In the genomic region with DNA sequence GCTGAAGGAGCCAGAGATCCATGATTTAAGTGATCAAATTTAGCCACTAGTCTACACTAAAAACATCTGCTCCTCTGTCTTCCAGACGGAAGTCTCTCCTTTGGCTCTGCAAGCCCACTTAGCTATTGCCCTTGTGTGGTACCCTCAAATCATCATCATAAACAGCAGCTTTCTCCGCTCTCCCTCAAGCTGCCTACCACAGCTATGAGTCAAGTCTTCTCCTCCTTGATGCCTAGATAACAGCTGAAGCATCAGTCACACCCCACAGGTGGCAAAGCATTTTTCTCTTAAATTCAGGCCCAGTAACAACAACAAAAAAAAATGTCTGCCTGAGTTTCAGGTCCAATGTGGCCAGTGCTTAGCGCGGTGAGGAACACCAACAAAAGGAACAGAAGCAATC, we compare ENCODE assay signal across 20 mouse cellular contexts.
A peak's percentile ranks its signal among the peaks of the same experiment; 100 is the strongest.
DNase-seq lines count a peak whose midpoint lies in the region; ATAC-seq and TF ChIP-seq lines count a peak whose summit lies in the region.
"Had no signal": no experiment of that assay in that cellular context is flagged by ENCODE, and none has a peak within 500 bp of the region (broad histone marks: within the 10 kb centered on the region; RNA-seq: fewer than 3 reads in every experiment).

No protein-coding gene starts in this region.

- no peaks in the 10 kb centered on the region for H3K27me3 ChIP-seq in megakaryocyte, embryonic 14.5 days (replicated peaks)
- no peaks in the 10 kb centered on the region for H3K27me3 ChIP-seq in liver, embryonic 12.5 days (replicated peaks)
- H3K27me3 ChIP-seq in thymus, adult 2 months (ENCODE audit: control insufficient read depth, insufficient read depth, low read length): no peaks in the 10 kb centered on the region
- no peaks in the 10 kb centered on the region for H3K27me3 ChIP-seq in kidney, embryonic 16.5 days (ENCODE audit: insufficient read depth, low read length)
- no peaks in the 10 kb centered on the region for H3K27me3 ChIP-seq in midbrain, embryonic 10.5 days (ENCODE audit: low read depth, poor library complexity, severe bottlenecking)
- H3K27me3 ChIP-seq: forebrain, embryonic 13.5 days; kidney, embryonic 15.5 days; neural tube, embryonic 12.5 days had no signal

- ATAC-seq in megakaryocyte, adult 5-6 weeks (ENCODE audit: poor library complexity, severe bottlenecking): no peak; the same call in 1 of the 2 replicates
- ATAC-seq in liver, embryonic 12.5 days: no peak
- no peak for ATAC-seq in kidney, embryonic 16.5 days (ENCODE audit: low FRiP score, low TSS enrichment)
- ATAC-seq: forebrain, embryonic 13.5 days; intestine, postnatal 0 days had no signal

- no peak overlapping the region for H3K9ac ChIP-seq in liver, embryonic 12.5 days
- H3K9ac ChIP-seq in kidney, embryonic 16.5 days (replicated peaks; ENCODE audit: low read length): no peak overlapping the region
- H3K9ac ChIP-seq: forebrain, embryonic 13.5 days; kidney, embryonic 15.5 days; neural tube, embryonic 12.5 days had no signal

- no peak for TF ChIP-seq POLR2A in thymus, adult 2 months (IDR thresholded peaks at IDR 0.05; ENCODE audit: control insufficient read depth, extremely low read depth, insufficient read depth, low read length, poor library complexity)

- TF ChIP-seq CTCF in thymus, adult 2 months (IDR thresholded peaks at IDR 0.05; ENCODE audit: borderline replicate concordance, control insufficient read depth, extremely low read depth, insufficient read depth, low read length, poor library complexity): no peak

- H3K4me3 ChIP-seq in megakaryocyte, embryonic 14.5 days (replicated peaks): peak overlapping the region; percentile 87
- no peak overlapping the region for H3K4me3 ChIP-seq in liver, embryonic 12.5 days
- H3K4me3 ChIP-seq in thymus, adult 2 months (ENCODE audit: control insufficient read depth, insufficient read depth, low read length): peak overlapping the region; percentile 6; the same call in 1 of the 2 replicates
- no peak overlapping the region for H3K4me3 ChIP-seq in kidney, embryonic 16.5 days (ENCODE audit: low read length)
- H3K4me3 ChIP-seq in midbrain, embryonic 10.5 days: no peak overlapping the region
- H3K4me3 ChIP-seq: embryonic facial prominence, embryonic 10.5 days; forebrain, embryonic 13.5 days; heart, adult 2 months; kidney, embryonic 15.5 days; neural tube, embryonic 12.5 days had no signal

- H3K4me1 ChIP-seq in megakaryocyte, embryonic 14.5 days: peaks cover 60% of the 10 kb centered on the region
- peaks cover 56% of the 10 kb centered on the region for H3K4me1 ChIP-seq in liver, embryonic 12.5 days
- H3K4me1 ChIP-seq in thymus, adult 2 months (replicated peaks; ENCODE audit: control insufficient read depth, insufficient read depth, low read length): peaks cover 47% of the 10 kb centered on the region
- no peaks in the 10 kb centered on the region for H3K4me1 ChIP-seq in kidney, embryonic 16.5 days (ENCODE audit: insufficient read depth, low read length)
- H3K4me1 ChIP-seq in midbrain, embryonic 10.5 days: no peaks in the 10 kb centered on the region
- H3K4me1 ChIP-seq: kidney, embryonic 15.5 days; neural tube, embryonic 12.5 days had no signal

- peaks cover 19% of the 10 kb centered on the region for H3K36me3 ChIP-seq in megakaryocyte, embryonic 14.5 days (replicated peaks; ENCODE audit: low read length)
- H3K36me3 ChIP-seq in liver, embryonic 12.5 days: peaks cover 3% of the 10 kb centered on the region; the same call in 1 of the 2 replicates
- no peaks in the 10 kb centered on the region for H3K36me3 ChIP-seq in thymus, adult 2 months (ENCODE audit: control insufficient read depth, insufficient read depth, low read length)
- H3K36me3 ChIP-seq in kidney, embryonic 16.5 days (ENCODE audit: insufficient read depth, low read length): peaks cover 5% of the 10 kb centered on the region; the same call in 1 of the 2 replicates
- H3K36me3 ChIP-seq in midbrain, embryonic 10.5 days: peaks cover 9% of the 10 kb centered on the region

- no peak overlapping the region for H3K27ac ChIP-seq in liver, embryonic 12.5 days
- peak overlapping the region; percentile 88 for H3K27ac ChIP-seq in thymus, adult 2 months (ENCODE audit: control insufficient read depth, insufficient read depth, low read length)
- H3K27ac ChIP-seq in kidney, embryonic 16.5 days (ENCODE audit: low read length): no peak overlapping the region
- H3K27ac ChIP-seq in midbrain, embryonic 10.5 days (replicated peaks): no peak overlapping the region
- H3K27ac ChIP-seq: embryonic facial prominence, embryonic 10.5 days; forebrain, embryonic 13.5 days; heart, adult 2 months; hindbrain, postnatal 0 days; kidney, embryonic 15.5 days; neural tube, embryonic 12.5 days had no signal

- H3K9me3 ChIP-seq in megakaryocyte, embryonic 14.5 days: peaks cover 11% of the 10 kb centered on the region
- no peaks in the 10 kb centered on the region for H3K9me3 ChIP-seq in liver, embryonic 12.5 days (replicated peaks)
- H3K9me3 ChIP-seq in kidney, embryonic 16.5 days (ENCODE audit: low read length): peaks cover 5% of the 10 kb centered on the region; the same call in 1 of the 2 replicates
- H3K9me3 ChIP-seq in midbrain, embryonic 10.5 days (replicated peaks): peaks cover 9% of the 10 kb centered on the region; the same call in 1 of the 2 replicates
- H3K9me3 ChIP-seq: forebrain, embryonic 13.5 days; neural tube, embryonic 12.5 days had no signal

- DNase-seq in thymus, adult 2 months: peak; percentile 49
- DNase-seq in adipocyte (ENCODE audit: low spot score): no peak
- DNase-seq in left cerebral cortex, adult 8-10 months (ENCODE audit: low spot score in 2 of 2): no peak
- DNase-seq in midbrain, embryonic 10.5 days (ENCODE audit: low spot score): no peak
- DNase-seq: cerebellum, adult 18-20 months; gastrocnemius, postnatal 10 days; heart, adult 2 months; heart, postnatal 36 days; layer of hippocampus, postnatal 36 days; lung, postnatal 14 days had no signal

- 53% methylated on average over 4 of the region's 4 CpGs for WGBS in liver, embryonic 12.5 days (ENCODE audit: insufficient replicate concordance)
- 5% methylated on average over 4 of the region's 4 CpGs for WGBS in thymus, adult 2 months
- WGBS in kidney, embryonic 16.5 days: 93% methylated on average over 4 of the region's 4 CpGs
- WGBS in midbrain, embryonic 10.5 days: 95% methylated on average over 4 of the region's 4 CpGs

- peak overlapping the region; percentile 46 for H3K4me2 ChIP-seq in liver, embryonic 12.5 days
- no peak overlapping the region for H3K4me2 ChIP-seq in kidney, embryonic 16.5 days (replicated peaks; ENCODE audit: low read depth, low read length)
- H3K4me2 ChIP-seq: forebrain, embryonic 13.5 days; kidney, embryonic 15.5 days; neural tube, embryonic 12.5 days had no signal

Comparison
In these comparisons a context has a peak if more than half of its experiments do, and no peak if none do; other contexts are left out.
1. H3K4me3 ChIP-seq: peak in megakaryocyte, embryonic 14.5 days (single experiment) and thymus, adult 2 months (single experiment); none in liver, embryonic 12.5 days (single experiment), kidney, embryonic 16.5 days (single experiment) and midbrain, embryonic 10.5 days (single experiment).